Mouse (Mus musculus): ENCODE results near the gene Mecr. TPM values are rescaled to one million over a fixed set of nuclear protein-coding genes. Genes with fewer than 3 reads are reported as not detected.
"Not testable (repeated sequence)": the region's sequence is repeated elsewhere in the genome, so short reads cannot be mapped to it uniquely, and the experiment has no call there.

Gene Mecr
- 81.6 and 86.6 TPM in 2 replicates for polyA plus RNA-seq (2015; fragmentation: Nextera tagmentation; extraction: Ambion mirVana)

DNA sequence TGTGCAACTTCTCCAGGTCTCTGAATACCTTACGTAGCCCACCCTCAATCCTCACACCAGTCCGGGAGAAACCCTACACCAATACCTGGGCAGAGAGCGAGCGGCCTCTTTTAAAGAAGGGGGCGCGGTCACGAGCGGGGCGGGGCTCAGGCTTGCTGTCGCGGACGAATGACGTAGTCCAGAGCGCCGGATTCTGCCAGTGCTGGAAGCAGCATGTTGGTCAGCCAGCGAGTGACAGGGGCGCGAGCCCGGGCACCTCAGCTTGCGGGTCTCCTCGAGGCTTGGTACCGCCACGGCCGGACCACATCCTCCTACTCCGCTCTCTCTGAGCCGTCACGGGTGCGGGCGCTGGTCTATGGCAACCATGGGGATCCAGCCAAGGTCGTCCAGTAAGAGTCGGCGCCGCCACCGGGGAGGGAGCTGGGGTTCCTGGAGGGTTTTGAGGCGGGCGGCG, at the start of gene Mecr:
Mecr (plus strand) TSS at position 181 of the 454 bp plus-strand sequence.
- Histone ChIP-seq H3K9ac (ENCODE audit: low read depth, low read length) (peak within 1 kb of the TSS; percentile 82), H3K27me3 (replicated peaks; ENCODE audit: control insufficient read depth, insufficient read depth, low read length) (no peaks in the 10 kb centered on the region; the same call in 1 of the 2 replicates), H3K4me3 (ENCODE audit: low read length) (peak within 1 kb of the TSS; percentile 86), H3K9me3 (ENCODE audit: control insufficient read depth, low read length) (no peaks in the 10 kb centered on the region), H3K4me1 (ENCODE audit: control insufficient read depth, insufficient read depth, low read length) (peaks cover 20% of the 10 kb centered on the region), H3K36me3 (ENCODE audit: control insufficient read depth, insufficient read depth, low read length) (no peaks in the 10 kb centered on the region), H3K27ac (ENCODE audit: low read length) (no peak within 1 kb of the TSS), H3K4me2 (ENCODE audit: low read depth, low read length) (peak within 1 kb of the TSS; percentile 70)
- ATAC-seq, result peak; percentile 84
- WGBS, result under 1% methylated on average over 37 of the region's 37 CpGs

DNA sequence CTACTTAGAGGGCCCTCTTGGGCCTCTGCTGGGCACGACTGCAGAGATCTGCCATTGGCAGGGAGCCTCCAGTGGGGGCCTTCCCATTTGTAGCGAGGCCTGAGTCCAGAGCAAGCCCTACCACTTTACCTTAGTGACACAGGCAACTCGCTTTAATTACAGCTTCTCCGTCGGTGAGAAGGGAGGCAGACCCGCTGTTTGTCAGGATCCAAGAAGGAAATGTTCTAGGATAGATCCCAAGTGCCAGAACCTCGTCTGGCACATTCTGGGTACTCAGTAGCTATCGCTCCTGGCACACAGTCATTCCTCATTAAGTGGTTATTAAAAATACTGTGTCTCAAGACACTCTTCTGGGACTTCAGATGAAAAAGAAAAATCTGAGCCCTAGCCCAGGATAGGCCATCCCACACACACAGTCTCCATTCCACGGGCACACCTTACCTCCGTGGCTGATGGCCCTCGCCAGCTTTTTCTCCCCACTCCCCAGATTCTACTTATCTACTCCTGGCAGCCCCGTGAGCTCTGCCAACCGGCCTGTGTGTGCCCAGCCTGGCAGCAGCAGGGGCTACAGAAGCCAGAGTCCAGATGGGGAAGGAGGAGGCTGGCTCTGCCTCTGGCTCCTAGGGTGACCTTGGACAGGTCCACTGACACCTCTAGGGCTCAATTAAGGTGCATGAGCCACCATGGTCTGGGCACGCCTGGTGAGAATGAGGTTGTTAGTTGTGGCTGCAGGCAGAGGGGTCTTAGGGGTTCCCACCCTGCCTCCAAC, 46.8 kb upstream of the Mecr start:
- Histone ChIP-seq H3K27me3 (replicated peaks; ENCODE audit: control insufficient read depth, insufficient read depth, low read length) (no peaks in the 10 kb centered on the region), H3K4me1 (ENCODE audit: control insufficient read depth, insufficient read depth, low read length) (no peaks in the 10 kb centered on the region), H3K9me3 (ENCODE audit: control insufficient read depth, low read length) (no peaks in the 10 kb centered on the region), H3K27ac (ENCODE audit: low read length) (no peak overlapping the region), H3K9ac (ENCODE audit: low read depth, low read length) (no peak overlapping the region), H3K36me3 (ENCODE audit: control insufficient read depth, insufficient read depth, low read length) (no peaks in the 10 kb centered on the region), H3K4me3 (ENCODE audit: low read length) (no peak overlapping the region), H3K4me2 (ENCODE audit: low read depth, low read length) (no peak overlapping the region)
- no peak for ATAC-seq
- WGBS, result 76% methylated on average over 14 of the region's 14 CpGs

DNA sequence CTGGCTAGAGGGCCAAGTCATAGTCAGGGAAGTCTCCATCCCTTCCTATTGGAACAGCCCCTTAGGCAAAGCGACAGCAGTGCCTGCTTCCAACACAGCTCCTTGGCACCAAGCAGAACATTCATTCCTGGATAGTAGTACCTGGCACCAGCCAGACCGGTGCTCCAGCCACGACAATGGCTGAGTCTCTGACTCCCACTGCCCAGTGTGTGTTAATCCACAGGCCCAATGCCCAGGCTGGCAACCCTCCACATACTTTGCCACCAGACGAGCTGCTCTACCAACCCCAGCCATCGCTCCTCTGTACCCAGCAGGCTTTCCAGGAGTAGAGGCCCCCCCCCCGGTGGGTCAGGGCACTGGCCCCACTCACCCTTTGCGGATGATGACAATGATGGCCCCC, 45.8 kb upstream of the Mecr start:
- no peaks in the 10 kb centered on the region for H3K4me1 ChIP-seq (ENCODE audit: control insufficient read depth, insufficient read depth, low read length)
- no peaks in the 10 kb centered on the region for H3K9me3 ChIP-seq (ENCODE audit: control insufficient read depth, low read length)
- 81% methylated on average over 7 of the region's 7 CpGs for WGBS
- H3K4me3 ChIP-seq (ENCODE audit: low read length), result no peak overlapping the region
- no peak for ATAC-seq
- H3K9ac ChIP-seq (ENCODE audit: low read depth, low read length), result no peak overlapping the region
- no peaks in the 10 kb centered on the region for H3K27me3 ChIP-seq (replicated peaks; ENCODE audit: control insufficient read depth, insufficient read depth, low read length)
- no peak overlapping the region for H3K4me2 ChIP-seq (ENCODE audit: low read depth, low read length)
- H3K36me3 ChIP-seq (ENCODE audit: control insufficient read depth, insufficient read depth, low read length), result no peaks in the 10 kb centered on the region
- no peak overlapping the region for H3K27ac ChIP-seq (ENCODE audit: low read length)

DNA sequence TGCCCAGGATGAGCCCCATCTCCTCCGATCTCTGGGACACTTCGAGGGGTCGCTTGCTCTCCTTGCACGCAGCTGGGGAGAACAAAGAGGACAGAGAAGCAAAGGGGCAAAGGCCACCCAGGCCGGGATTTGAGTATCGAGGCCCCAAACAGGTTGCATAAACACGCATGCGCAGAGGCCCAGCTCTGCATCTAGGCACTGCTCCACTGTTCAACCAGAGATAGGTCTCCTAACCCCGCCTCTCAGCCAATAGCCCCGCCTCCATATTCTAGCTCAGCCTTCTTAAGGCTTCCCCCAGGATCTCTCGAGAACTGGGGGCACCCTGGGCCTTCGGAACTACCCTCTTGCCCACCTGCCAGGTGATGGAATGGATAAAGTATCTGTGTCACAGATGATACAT, 45.4 kb upstream of the Mecr start:
- Histone ChIP-seq H3K4me2 (ENCODE audit: low read depth, low read length) (no peak overlapping the region), H3K36me3 (ENCODE audit: control insufficient read depth, insufficient read depth, low read length) (no peaks in the 10 kb centered on the region)
- 67% methylated on average over 12 of the region's 12 CpGs for WGBS

DNA sequence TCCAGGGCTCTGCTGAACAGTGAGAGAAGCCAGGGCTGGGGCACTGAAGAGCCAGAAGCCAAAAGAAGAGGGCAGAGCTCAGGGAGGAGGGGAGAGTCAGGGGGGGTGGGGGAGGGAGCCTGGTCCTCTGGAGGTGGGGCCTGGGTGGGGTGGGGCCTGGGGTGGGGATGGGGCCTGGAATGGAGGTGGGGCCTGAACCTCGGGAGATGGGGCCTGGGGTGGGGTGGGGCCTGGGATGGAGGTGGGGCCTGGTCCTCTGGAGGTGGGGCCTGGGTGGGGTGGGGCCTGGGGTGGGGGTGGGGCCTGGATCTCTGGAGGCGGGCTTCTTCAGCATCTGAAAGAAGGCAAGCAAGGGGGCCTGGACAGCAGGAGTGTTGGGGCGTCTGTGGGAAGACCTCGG, 44.3 kb upstream of the Mecr start:
- Histone ChIP-seq H3K36me3 (ENCODE audit: control insufficient read depth, insufficient read depth, low read length) (no peaks in the 10 kb centered on the region), H3K9ac (ENCODE audit: low read depth, low read length) (no peak overlapping the region), H3K4me2 (ENCODE audit: low read depth, low read length) (no peak overlapping the region), H3K4me1 (ENCODE audit: control insufficient read depth, insufficient read depth, low read length) (peaks cover 4% of the 10 kb centered on the region; the same call in 1 of the 2 replicates), H3K9me3 (ENCODE audit: control insufficient read depth, low read length) (no peaks in the 10 kb centered on the region), H3K27ac (ENCODE audit: low read length) (no peak overlapping the region), H3K4me3 (ENCODE audit: low read length) (no peak overlapping the region), H3K27me3 (replicated peaks; ENCODE audit: control insufficient read depth, insufficient read depth, low read length) (no peaks in the 10 kb centered on the region)
- no peak for ATAC-seq
- WGBS, result 55% methylated on average over 4 of the region's 4 CpGs

More for the DNA sequence above, 45.4 kb upstream of the Mecr start:
- Histone ChIP-seq H3K27ac (ENCODE audit: low read length) (no peak overlapping the region), H3K4me1 (ENCODE audit: control insufficient read depth, insufficient read depth, low read length) (peaks cover under 1% of the 10 kb centered on the region; the same call in 1 of the 2 replicates), H3K4me3 (ENCODE audit: low read length) (no peak overlapping the region), H3K27me3 (replicated peaks; ENCODE audit: control insufficient read depth, insufficient read depth, low read length) (no peaks in the 10 kb centered on the region), H3K9ac (ENCODE audit: low read depth, low read length) (no peak overlapping the region), H3K9me3 (ENCODE audit: control insufficient read depth, low read length) (no peaks in the 10 kb centered on the region)
- no peak for ATAC-seq

DNA sequence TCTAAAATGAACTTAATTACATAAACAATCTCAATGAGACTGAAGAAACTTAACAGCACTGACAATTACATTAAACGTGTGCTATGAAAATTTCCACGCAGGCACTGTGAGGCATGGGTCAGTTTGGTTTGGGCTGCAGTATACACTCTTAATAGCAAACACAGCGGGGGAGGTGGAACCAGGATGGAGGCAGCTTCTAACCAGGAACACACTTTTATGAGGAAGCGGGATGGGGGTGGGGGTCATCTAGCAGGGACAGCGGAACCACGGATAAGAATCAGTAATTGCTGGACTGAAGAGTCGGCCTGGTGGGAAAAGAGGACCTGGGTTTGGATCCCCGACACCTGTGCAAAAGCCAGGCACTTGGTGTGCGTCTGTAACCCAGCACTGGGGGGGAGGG, 39.4 kb upstream of the Mecr start:
- Histone ChIP-seq H3K9ac (ENCODE audit: low read depth, low read length) (no peak overlapping the region), H3K27ac (ENCODE audit: low read length) (no peak overlapping the region; the same call in 1 of the 2 replicates), H3K27me3 (replicated peaks; ENCODE audit: control insufficient read depth, insufficient read depth, low read length) (no peaks in the 10 kb centered on the region), H3K9me3 (ENCODE audit: control insufficient read depth, low read length) (no peaks in the 10 kb centered on the region), H3K4me3 (ENCODE audit: low read length) (no peak overlapping the region), H3K4me1 (ENCODE audit: control insufficient read depth, insufficient read depth, low read length) (peaks cover 4% of the 10 kb centered on the region; the same call in 1 of the 2 replicates), H3K4me2 (ENCODE audit: low read depth, low read length) (no peak overlapping the region), H3K36me3 (ENCODE audit: control insufficient read depth, insufficient read depth, low read length) (no peaks in the 10 kb centered on the region)
- WGBS, result 60% methylated on average over 9 of the region's 9 CpGs
- no peak for ATAC-seq

DNA sequence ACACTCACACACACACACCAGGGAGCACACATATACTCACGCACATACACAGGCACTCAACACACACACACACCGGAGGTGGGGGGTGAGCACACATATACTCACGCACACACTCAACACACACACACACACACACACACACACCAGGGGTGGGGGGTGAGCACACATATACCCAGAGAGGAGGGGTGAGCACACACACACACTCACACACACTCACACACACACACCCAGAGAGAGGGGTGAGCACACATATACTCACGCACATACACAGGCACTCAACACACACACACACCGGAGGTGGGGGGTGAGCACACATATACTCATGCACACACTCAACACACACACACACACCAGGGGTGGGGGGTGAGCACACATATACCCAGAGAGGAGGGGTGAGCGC, 38.5 kb upstream of the Mecr start:
- H3K4me3 ChIP-seq (ENCODE audit: low read length); H3K9ac ChIP-seq (ENCODE audit: low read depth, low read length): not testable (repeated sequence)

DNA sequence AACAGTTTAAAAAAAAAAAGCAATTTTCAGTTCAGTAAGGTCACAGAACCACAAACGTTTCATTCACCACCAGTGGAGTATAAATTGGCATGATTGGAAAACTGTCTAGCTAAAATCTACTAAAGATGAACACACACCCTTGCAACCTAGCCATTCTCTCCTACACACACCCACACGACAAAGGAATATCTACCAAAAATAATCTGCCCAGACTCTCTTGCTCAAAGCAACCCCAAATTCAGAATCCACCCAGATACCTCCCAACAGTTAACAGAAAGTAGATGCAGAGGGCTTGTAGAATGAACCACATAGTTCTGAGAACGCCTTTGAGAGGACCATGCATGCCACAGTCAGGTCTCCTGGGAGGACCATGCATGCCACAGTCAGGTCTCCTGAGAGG, 38.0 kb upstream of the Mecr start:
- Histone ChIP-seq H3K9ac (ENCODE audit: low read depth, low read length) (no peak overlapping the region), H3K4me1 (ENCODE audit: control insufficient read depth, insufficient read depth, low read length) (peaks cover 4% of the 10 kb centered on the region; the same call in 1 of the 2 replicates), H3K9me3 (ENCODE audit: control insufficient read depth, low read length) (no peaks in the 10 kb centered on the region), H3K27me3 (replicated peaks; ENCODE audit: control insufficient read depth, insufficient read depth, low read length) (no peaks in the 10 kb centered on the region), H3K4me2 (ENCODE audit: low read depth, low read length) (no peak overlapping the region), H3K27ac (ENCODE audit: low read length) (no peak overlapping the region), H3K4me3 (ENCODE audit: low read length) (no peak overlapping the region), H3K36me3 (ENCODE audit: control insufficient read depth, insufficient read depth, low read length) (no peaks in the 10 kb centered on the region)
- WGBS, result 76% methylated on average over 3 of the region's 3 CpGs
- ATAC-seq, result no peak

More for the DNA sequence above, 38.5 kb upstream of the Mecr start:
- peak; percentile 36; the same call in 1 of the 2 replicates for ATAC-seq
- 96% methylated on average over 5 of the region's 6 CpGs for WGBS
- H3K4me2 ChIP-seq (ENCODE audit: low read depth, low read length); H3K27ac ChIP-seq (ENCODE audit: low read length); H3K4me1 ChIP-seq (ENCODE audit: control insufficient read depth, insufficient read depth, low read length); H3K9me3 ChIP-seq (ENCODE audit: control insufficient read depth, low read length); H3K36me3 ChIP-seq (ENCODE audit: control insufficient read depth, insufficient read depth, low read length); H3K27me3 ChIP-seq (replicated peaks; ENCODE audit: control insufficient read depth, insufficient read depth, low read length): not testable (repeated sequence)

DNA sequence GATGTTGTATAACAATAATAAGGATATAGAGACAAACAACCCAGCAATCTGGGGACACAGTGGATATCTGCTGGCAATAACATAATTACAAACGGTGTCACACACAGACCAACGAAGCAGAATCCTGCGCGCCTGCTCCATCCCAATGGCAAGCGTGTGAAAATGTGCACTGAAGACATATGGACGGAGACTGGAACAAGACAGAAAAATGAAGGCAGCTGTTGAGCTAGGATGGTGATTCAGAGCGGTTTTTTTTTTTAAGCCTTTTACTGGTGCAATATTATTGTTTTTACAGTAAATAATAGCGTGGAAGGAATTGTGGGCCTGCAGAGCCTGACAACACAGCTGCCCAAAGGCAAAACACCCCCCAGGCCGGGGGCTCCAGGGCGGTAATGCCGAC, 30.8 kb upstream of the Mecr start:
- H3K27me3 ChIP-seq (replicated peaks; ENCODE audit: control insufficient read depth, insufficient read depth, low read length), result no peaks in the 10 kb centered on the region
- H3K4me2 ChIP-seq (ENCODE audit: low read depth, low read length), result no peak overlapping the region
- no peaks in the 10 kb centered on the region for H3K4me1 ChIP-seq (ENCODE audit: control insufficient read depth, insufficient read depth, low read length)
- no peak overlapping the region for H3K27ac ChIP-seq (ENCODE audit: low read length)
- WGBS, result 79% methylated on average over 11 of the region's 11 CpGs
- ATAC-seq, result no peak
- H3K9me3 ChIP-seq (ENCODE audit: control insufficient read depth, low read length), result no peaks in the 10 kb centered on the region
- H3K36me3 ChIP-seq (ENCODE audit: control insufficient read depth, insufficient read depth, low read length), result no peaks in the 10 kb centered on the region
- no peak overlapping the region for H3K9ac ChIP-seq (ENCODE audit: low read depth, low read length)
- no peak overlapping the region for H3K4me3 ChIP-seq (ENCODE audit: low read length)

All from intestine, embryonic 16.5 days (tissue).